Mouse (Mus musculus): ENCODE measurements around the gene Fbxl8.

The Fbxl8 gene

DNA sequence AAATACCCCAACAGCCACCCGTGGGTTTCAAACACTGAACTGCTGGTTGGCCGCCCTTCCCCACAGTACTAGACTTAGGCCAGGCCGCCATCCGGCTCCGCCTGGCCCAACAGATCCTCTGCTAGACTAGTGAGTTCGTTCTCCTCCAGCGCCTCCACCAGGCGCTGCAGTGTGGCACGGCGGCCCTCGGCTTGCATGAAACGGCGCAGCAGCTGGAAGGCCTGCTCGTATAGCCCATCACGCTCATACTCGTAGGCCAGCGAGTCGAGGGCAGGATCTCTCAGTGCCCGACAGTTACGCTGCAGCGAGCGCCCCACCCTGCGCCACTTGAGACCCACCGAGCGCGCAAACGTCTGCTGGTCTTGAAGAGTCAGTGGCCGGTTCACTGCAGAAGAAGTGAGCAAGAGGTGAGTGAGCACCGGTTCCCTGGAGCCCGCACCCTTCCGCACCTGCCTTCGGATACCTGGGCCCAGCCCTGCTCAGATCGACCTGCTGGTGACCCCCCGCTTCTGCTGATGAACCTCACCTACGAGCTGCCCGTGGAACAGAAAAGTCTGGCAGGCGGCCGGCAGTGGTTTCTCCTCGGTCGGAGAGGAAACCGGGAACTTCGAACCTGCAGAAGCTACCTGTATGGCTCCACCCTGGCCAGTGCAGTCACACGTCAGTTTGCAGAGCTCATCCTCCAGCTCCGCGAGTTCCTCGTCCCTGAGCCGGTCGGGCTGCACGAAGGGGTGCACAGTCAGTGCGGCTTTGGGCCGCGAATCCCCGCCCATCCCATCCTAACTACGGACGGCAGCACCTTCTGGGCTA is 5.3 kb upstream of the Fbxl8 start:
- DNase-seq: peak; percentile 53

DNA sequence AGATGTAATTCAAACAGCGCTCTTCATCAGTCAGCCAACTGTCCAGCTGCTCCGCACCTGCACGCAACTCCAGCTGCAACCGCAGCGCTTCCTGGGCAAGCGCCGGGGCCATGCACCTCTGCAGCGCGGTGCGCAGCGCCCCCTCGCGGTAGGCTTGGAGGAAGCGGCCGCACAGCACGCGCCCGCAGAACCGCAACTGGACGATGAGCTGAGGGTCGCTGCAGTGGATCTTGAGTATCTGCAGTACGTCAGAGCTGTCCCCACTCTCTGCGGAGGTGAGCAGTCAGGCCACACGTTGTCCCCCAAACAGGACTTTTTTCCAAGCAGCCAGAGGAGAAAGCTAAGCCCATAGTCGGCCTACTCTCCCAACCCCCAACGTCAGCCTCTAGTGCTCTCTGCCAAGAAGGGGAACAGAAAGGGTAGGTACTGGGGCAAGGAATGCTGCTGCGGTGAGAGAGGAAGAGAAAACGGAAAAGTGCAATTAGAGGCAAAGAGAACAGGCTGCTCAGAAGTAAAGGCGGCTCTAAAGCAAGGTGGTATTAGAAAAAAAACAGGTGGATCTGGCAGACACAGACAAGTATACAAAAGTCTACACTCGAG is 4.6 kb upstream of the Fbxl8 start:
- DNase-seq: peak; percentile 77

DNA sequence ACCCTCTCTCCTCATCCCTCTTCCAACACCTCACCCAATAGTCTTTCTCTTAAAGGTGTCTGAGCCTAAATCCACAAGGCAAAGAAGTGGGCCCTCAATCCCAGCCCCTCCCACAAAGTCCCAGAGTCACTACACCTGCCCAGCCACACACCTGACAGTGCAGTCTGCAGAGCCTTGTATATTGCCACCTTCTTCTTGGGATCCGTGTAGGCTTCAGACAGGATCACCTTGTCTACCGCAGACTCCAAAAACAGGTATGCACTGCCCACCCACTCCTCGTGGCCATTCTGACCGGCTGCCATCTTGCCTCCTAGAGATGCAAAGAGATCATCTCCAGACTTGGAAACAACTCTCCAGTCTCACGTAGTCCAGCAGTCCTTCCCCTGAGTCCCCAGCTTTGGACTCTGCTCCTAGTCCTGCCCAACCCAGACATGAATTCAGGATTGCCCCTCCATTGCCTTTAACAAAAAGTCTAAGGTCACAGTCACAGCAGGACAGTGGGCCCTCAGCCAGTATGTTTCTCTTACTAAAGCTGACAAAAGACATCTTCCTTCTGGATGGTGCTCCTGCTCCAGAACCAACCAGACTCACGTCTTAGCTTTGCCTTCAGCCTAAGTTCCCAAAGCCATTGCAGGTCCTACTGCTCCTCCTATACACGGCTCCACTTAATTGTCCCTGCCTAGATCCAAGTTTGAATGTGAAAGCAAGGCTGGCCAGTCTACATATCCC is 3.9 kb upstream of the Fbxl8 start:
- DNase-seq: peak; percentile 64

GRCm38 (mm10) chr8:105261326-105261980 is 3.0 kb upstream of the Fbxl8 start:
- no peak for DNase-seq

- DNase-seq: no peak
These were observed 1.1 kb upstream of the Fbxl8 start for GRCm38 (mm10) chr8:105263244-105263912.

DNA sequence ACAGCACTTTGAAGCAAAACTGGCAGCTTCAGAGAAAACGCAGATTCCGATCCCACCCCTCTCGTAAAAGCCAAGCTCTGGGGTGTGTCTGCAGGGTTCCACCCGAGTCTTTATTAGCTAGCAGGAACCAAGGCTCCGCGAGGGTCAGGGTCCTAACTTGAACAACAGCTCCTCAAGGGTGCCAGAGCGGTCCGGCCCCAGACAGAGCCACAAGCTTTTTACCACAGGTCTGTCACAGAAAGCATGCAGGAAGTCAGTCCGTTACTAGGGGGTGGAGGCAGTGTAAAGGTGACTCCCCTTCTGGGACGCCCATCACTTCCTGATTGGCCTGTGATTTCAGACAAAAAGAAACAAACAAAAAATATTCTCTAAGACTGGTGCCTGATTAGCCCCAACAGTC is 680 bp downstream of the Fbxl8 start:
- peak; percentile 76 for DNase-seq

GRCm38 (mm10) chr8:105266775-105267174 is 2.3 kb downstream of the Fbxl8 start:
- no peak for DNase-seq

- DNase-seq: peak; percentile 34
These were observed 4.1 kb downstream of the Fbxl8 start for GRCm38 (mm10) chr8:105268342-105269074.

- peak; percentile 86 for DNase-seq
These were observed 4.6 kb downstream of the Fbxl8 start for GRCm38 (mm10) chr8:105269075-105269458.

DNA sequence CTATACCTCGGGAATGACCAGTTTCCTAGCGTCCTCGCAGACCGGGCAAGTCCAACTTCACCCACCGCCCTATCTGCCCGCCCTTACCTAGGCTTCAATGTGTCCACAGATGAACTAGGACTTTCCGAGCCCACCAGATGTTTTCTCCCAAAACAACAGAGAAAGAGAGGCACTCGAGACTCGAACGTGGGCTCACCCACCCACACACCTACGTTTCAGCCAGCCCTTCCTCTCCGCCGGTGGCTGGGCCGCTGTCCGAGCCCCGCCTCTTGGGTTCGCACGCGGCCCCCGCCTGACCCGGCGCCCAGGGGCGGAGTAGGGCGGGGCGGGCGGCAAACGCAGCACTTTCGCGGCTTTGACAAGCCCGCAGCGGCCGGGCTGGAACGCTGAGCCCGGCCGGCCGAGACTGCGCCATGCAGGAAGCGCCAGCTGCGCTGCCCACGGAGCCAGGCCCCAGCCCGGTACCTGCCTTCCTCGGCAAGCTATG is 5.1 kb downstream of the Fbxl8 start, which contains the start of gene Hsf4:
Gene Hsf4, plus strand, starts transcription at position 341 of the 487 bp plus-strand sequence.
- peak; percentile 84 for DNase-seq

- no peak for DNase-seq
These were observed 5.9 kb downstream of the Fbxl8 start for GRCm38 (mm10) chr8:105270101-105270915.

- no peak for DNase-seq
These were observed 6.4 kb downstream of the Fbxl8 start for GRCm38 (mm10) chr8:105270916-105271186.

- DNase-seq: no peak
These were observed 10.9 kb downstream of the Fbxl8 start for GRCm38 (mm10) chr8:105275387-105275786.

GRCm38 (mm10) chr8:105275840-105276239 is 11.4 kb downstream of the Fbxl8 start, which contains the start of gene Nol3:
Gene Nol3, plus strand, starts transcription at chr8:105276140.
- DNase-seq: no peak

GRCm38 (mm10) chr8:105276292-105277120 is 12.1 kb downstream of the Fbxl8 start:
- peak; percentile 78 for DNase-seq

GRCm38 (mm10) chr8:105278911-105279334 is 14.5 kb downstream of the Fbxl8 start:
- DNase-seq: peak; percentile 90

DNA sequence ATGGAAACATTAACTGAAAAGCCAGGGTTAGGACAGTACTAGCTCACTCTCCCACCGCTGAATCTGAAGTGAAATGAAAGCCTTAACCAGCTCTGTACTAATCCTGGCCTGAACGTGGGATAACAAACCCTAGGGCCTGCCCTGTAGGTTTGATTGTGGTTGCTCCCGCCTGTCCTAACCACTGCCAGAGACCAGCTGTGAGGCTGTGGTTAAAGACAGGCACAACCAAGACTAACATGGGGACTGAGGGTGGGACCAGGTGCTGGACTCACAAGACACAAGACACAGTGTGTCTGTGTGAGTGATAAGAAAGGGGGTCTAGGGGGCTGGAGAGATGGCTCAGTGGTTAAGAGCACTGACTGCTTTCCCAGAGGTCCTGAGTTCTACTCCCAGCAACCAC is 16.1 kb downstream of the Fbxl8 start:
- DNase-seq: no peak

DNA sequence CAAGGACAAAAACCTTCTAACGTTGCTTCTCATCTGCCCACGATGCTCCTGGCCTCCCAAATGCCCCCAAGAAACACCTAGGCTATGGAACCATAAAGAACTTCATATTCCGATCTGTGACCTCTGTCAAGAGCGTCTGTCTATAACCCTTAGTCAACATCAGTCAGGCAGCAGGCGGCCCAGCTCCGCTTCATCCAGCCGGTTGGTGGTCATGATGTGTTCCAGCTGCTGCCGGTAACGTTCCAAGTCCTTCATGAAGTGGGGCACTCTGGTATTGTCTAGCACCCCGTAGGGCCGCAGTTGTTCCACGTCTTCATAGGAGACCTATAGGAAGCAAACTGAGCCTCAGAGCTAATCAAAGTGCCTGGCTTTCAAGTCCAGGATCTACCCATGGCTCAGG is 17.4 kb downstream of the Fbxl8 start:
- DNase-seq: peak; percentile 66

GRCm38 (mm10) chr8:105282239-105282638 is 17.8 kb downstream of the Fbxl8 start:
- no peak for DNase-seq

GRCm38 (mm10) chr8:105283074-105283473 is 18.6 kb downstream of the Fbxl8 start:
- peak; percentile 74 for DNase-seq

Measured in lung, postnatal 36 days (tissue).